Mouse (Mus musculus) heart, postnatal 0 days (tissue): Measurements from ENCODE around the gene Fbf1.

ENCODE experiments used
- CTCF ChIP-seq: IDR thresholded peaks from 2 replicates; pipeline ENCODE4 v1.5.1; 2016; ENCODE audit warnings: antibody characterized with exemption, control low read depth, low read depth
- EP300 ChIP-seq: IDR thresholded peaks from 2 replicates; pipeline ENCODE4 v1.6.1; 2016; ENCODE audit warnings: antibody characterized with exemption, low read depth

GRCm38 (mm10) chr11:116133497-116133896 is 34.5 kb downstream of the Fbf1 start:
- TF ChIP-seq CTCF (no peak), EP300 (no peak)
